Mouse (Mus musculus) hindbrain, embryonic 12.5 days (tissue): ENCODE results near the gene Ubqln4. TPM values are rescaled to one million over a fixed set of nuclear protein-coding genes. Genes with fewer than 3 reads are reported as not detected.

Experiments used
- ATAC-seq: fragments of 200-750 bp; cut with Nextera tagmentation; 2 replicates; pipeline ENCODE4 v1.8.0; 2017; ENCODE audit warnings: moderate TSS enrichment; ENCODE audit not compliant: low FRiP score
- H3K27ac ChIP-seq: fragments of 300-500 bp; sonication (generic); 2 replicates; pipeline ENCODE4 v1.5.1; 2016; ENCODE audit warnings: mild to moderate bottlenecking
- H3K27me3 ChIP-seq: fragments of 300-500 bp; sonication (generic); 2 replicates; pipeline ENCODE4 v1.6.1; 2016; ENCODE audit warnings: mild to moderate bottlenecking
- H3K36me3 ChIP-seq: fragments of 300-500 bp; sonication (generic); 2 replicates; pipeline ENCODE4 v1.6.1; 2016; ENCODE audit warnings: mild to moderate bottlenecking
- H3K4me1 ChIP-seq: fragments of 300-500 bp; sonication (generic); 2 replicates; pipeline ENCODE4 v1.6.1; 2016
- H3K4me2 ChIP-seq: fragments of 300-500 bp; sonication (generic); replicated peaks from 2 replicates; pipeline ENCODE4 v1.6.1; 2016; ENCODE audit warnings: mild to moderate bottlenecking
- H3K4me3 ChIP-seq: fragments of 300-500 bp; sonication (generic); 2 replicates; pipeline ENCODE4 v1.5.1; 2016; ENCODE audit warnings: mild to moderate bottlenecking
- H3K9ac ChIP-seq: fragments of 300-500 bp; sonication (generic); 2 replicates; pipeline ENCODE4 v1.6.1; 2016; ENCODE audit warnings: mild to moderate bottlenecking, moderate library complexity
- H3K9me3 ChIP-seq: fragments of 300-500 bp; sonication (generic); replicated peaks from 2 replicates; pipeline ENCODE4 v1.6.1; 2016; ENCODE audit warnings: mild to moderate bottlenecking
- WGBS: fragments of 180-500 bp; shearing (Covaris S2); methylation state at CpG from one replicate; pipeline ENCODE4 v1.1.7; 2016; 5-methylcytosine and 5-hydroxymethylcytosine counted together
- polyA plus RNA-seq: library from polyadenylated mRNA; unstranded; fragments of >200 nt; fragmentation: Nextera tagmentation; extraction: Ambion mirVana; gene quantifications from 2 replicates; pipeline ENCODE4 v1.2.1, GENCODE M21; 2016

Ubqln4 gene
- polyA plus RNA-seq, 1 experiment from 2014 or later, result 60.7 TPM

GRCm38 (mm10) chr3:88537146-88537545, 16.4 kb upstream of the Ubqln4 start:
- ATAC-seq, result no peak
- Histone ChIP-seq H3K9ac (peak overlapping the region; percentile 99), H3K4me3 (peak overlapping the region; percentile 94), H3K27ac (peak overlapping the region; percentile 66), H3K4me1 (peaks cover 69% of the 10 kb centered on the region), H3K4me2 (peak overlapping the region; percentile 95), H3K9me3 (no peaks in the 10 kb centered on the region), H3K27me3 (no peaks in the 10 kb centered on the region), H3K36me3 (peaks cover 48% of the 10 kb centered on the region)
- 63% methylated on average over 6 of the region's 6 CpGs for WGBS

- Histone ChIP-seq H3K4me2 (peak overlapping the region; percentile 95), H3K9me3 (no peaks in the 10 kb centered on the region), H3K4me3 (peak overlapping the region; percentile 94), H3K36me3 (peaks cover 48% of the 10 kb centered on the region), H3K27ac (peak overlapping the region; percentile 68), H3K4me1 (peaks cover 73% of the 10 kb centered on the region), H3K27me3 (no peaks in the 10 kb centered on the region), H3K9ac (peak overlapping the region; percentile 46)
- ATAC-seq, result no peak
- WGBS, result 21% methylated on average over 9 of the region's 9 CpGs
These were observed 15.1 kb upstream of the Ubqln4 start for GRCm38 (mm10) chr3:88538271-88539145.

GRCm38 (mm10) chr3:88539397-88539796, 14.2 kb upstream of the Ubqln4 start:
- H3K4me2 ChIP-seq, result peak overlapping the region; percentile 22; the same call in 1 of the 2 replicates
- WGBS, result 10% methylated on average over 3 of the region's 3 CpGs
- H3K9me3 ChIP-seq, result no peaks in the 10 kb centered on the region
- H3K4me3 ChIP-seq, result no peak overlapping the region
- H3K27ac ChIP-seq, result peak overlapping the region; percentile 30; the same call in 1 of the 2 replicates
- no peak; the same call in 1 of the 2 replicates for ATAC-seq
- H3K27me3 ChIP-seq, result no peaks in the 10 kb centered on the region
- no peak overlapping the region for H3K9ac ChIP-seq
- H3K36me3 ChIP-seq, result peaks cover 48% of the 10 kb centered on the region
- H3K4me1 ChIP-seq, result peaks cover 70% of the 10 kb centered on the region

- Histone ChIP-seq H3K4me3 (no peak overlapping the region), H3K4me1 (peaks cover 63% of the 10 kb centered on the region), H3K4me2 (no peak overlapping the region; the same call in 1 of the 2 replicates), H3K27me3 (no peaks in the 10 kb centered on the region), H3K36me3 (peaks cover 48% of the 10 kb centered on the region), H3K9me3 (no peaks in the 10 kb centered on the region), H3K9ac (peak overlapping the region; percentile 51), H3K27ac (peak overlapping the region; percentile 52)
- no peak for ATAC-seq
- WGBS, result 59% methylated on average over 5 of the region's 5 CpGs
These were observed 13.5 kb upstream of the Ubqln4 start for GRCm38 (mm10) chr3:88540085-88540484.

GRCm38 (mm10) chr3:88541622-88542401, 11.7 kb upstream of the Ubqln4 start:
- no peaks in the 10 kb centered on the region for H3K27me3 ChIP-seq
- peak overlapping the region; percentile 45; the same call in 1 of the 2 replicates for H3K27ac ChIP-seq
- no peak overlapping the region for H3K4me2 ChIP-seq
- peak; percentile 21 for ATAC-seq
- no peak overlapping the region for H3K4me3 ChIP-seq
- 71% methylated on average over 6 of the region's 7 CpGs for WGBS
- H3K9me3 ChIP-seq, result no peaks in the 10 kb centered on the region
- H3K4me1 ChIP-seq, result peaks cover 45% of the 10 kb centered on the region
- H3K36me3 ChIP-seq, result peaks cover 33% of the 10 kb centered on the region
- no peak overlapping the region for H3K9ac ChIP-seq

- WGBS, result 78% methylated on average over 4 of the region's 4 CpGs
- Histone ChIP-seq H3K36me3 (peaks cover 27% of the 10 kb centered on the region), H3K9ac (no peak overlapping the region), H3K4me2 (no peak overlapping the region), H3K4me1 (peaks cover 39% of the 10 kb centered on the region), H3K27ac (no peak overlapping the region), H3K4me3 (no peak overlapping the region), H3K9me3 (no peaks in the 10 kb centered on the region), H3K27me3 (no peaks in the 10 kb centered on the region)
- no peak for ATAC-seq
These were observed 11.1 kb upstream of the Ubqln4 start for GRCm38 (mm10) chr3:88542486-88542885.

- Histone ChIP-seq H3K27ac (no peak overlapping the region), H3K4me1 (peaks cover 32% of the 10 kb centered on the region), H3K9me3 (no peaks in the 10 kb centered on the region), H3K9ac (no peak overlapping the region), H3K27me3 (no peaks in the 10 kb centered on the region), H3K36me3 (peaks cover 20% of the 10 kb centered on the region), H3K4me2 (no peak overlapping the region), H3K4me3 (no peak overlapping the region)
- 83% methylated on average over 8 of the region's 8 CpGs for WGBS
- no peak for ATAC-seq
These were observed 10.4 kb upstream of the Ubqln4 start for GRCm38 (mm10) chr3:88543174-88543573.

- Histone ChIP-seq H3K4me2 (no peak overlapping the region), H3K9me3 (no peaks in the 10 kb centered on the region), H3K4me1 (peaks cover 25% of the 10 kb centered on the region), H3K27ac (no peak overlapping the region), H3K27me3 (no peaks in the 10 kb centered on the region), H3K36me3 (peaks cover 13% of the 10 kb centered on the region), H3K9ac (no peak overlapping the region), H3K4me3 (no peak overlapping the region)
- 79% methylated on average over 5 of the region's 5 CpGs for WGBS
- no peak for ATAC-seq
These were observed 9.7 kb upstream of the Ubqln4 start for GRCm38 (mm10) chr3:88543651-88544410.

- Histone ChIP-seq H3K27ac (no peak overlapping the region), H3K9ac (no peak overlapping the region), H3K4me1 (peaks cover 20% of the 10 kb centered on the region)
These were observed 9.0 kb upstream of the Ubqln4 start for GRCm38 (mm10) chr3:88544514-88544913.

GRCm38 (mm10) chr3:88544955-88545591, 8.5 kb upstream of the Ubqln4 start:
- Histone ChIP-seq H3K27me3 (no peaks in the 10 kb centered on the region), H3K9ac (no peak overlapping the region), H3K4me1 (peaks cover 17% of the 10 kb centered on the region), H3K27ac (0 out of 2 replicates have a peak overlapping the region, but pooled peaks have one; percentile 23), H3K4me3 (no peak overlapping the region), H3K9me3 (no peaks in the 10 kb centered on the region), H3K36me3 (peaks cover 9% of the 10 kb centered on the region), H3K4me2 (no peak overlapping the region)
- WGBS, result 59% methylated on average over 20 of the region's 20 CpGs
- no peak for ATAC-seq

More at GRCm38 (mm10) chr3:88544514-88544913, 9.0 kb upstream of the Ubqln4 start:
- Histone ChIP-seq H3K36me3 (peaks cover 12% of the 10 kb centered on the region), H3K27me3 (no peaks in the 10 kb centered on the region), H3K4me2 (no peak overlapping the region), H3K4me3 (no peak overlapping the region), H3K9me3 (no peaks in the 10 kb centered on the region)
- WGBS, result 40% methylated on average over 5 of the region's 5 CpGs
- no peak for ATAC-seq

GRCm38 (mm10) chr3:88546674-88547418, 6.7 kb upstream of the Ubqln4 start:
- Histone ChIP-seq H3K9ac (no peak overlapping the region), H3K9me3 (no peaks in the 10 kb centered on the region), H3K4me2 (no peak overlapping the region), H3K27ac (no peak overlapping the region), H3K27me3 (no peaks in the 10 kb centered on the region), H3K4me3 (no peak overlapping the region), H3K4me1 (peaks cover 12% of the 10 kb centered on the region), H3K36me3 (no peaks in the 10 kb centered on the region)
- WGBS, result 76% methylated on average over 6 of the region's 6 CpGs
- ATAC-seq, result no peak
